Mouse (Mus musculus) brain, embryonic 14.5 days (tissue): Measurements from ENCODE around the gene Rps5.

Source experiments
- CTCF ChIP-seq: fragments of 200-500 bp; IDR thresholded peaks from 2 replicates; pipeline ENCODE4 v1.5.1; 2012; ENCODE audit warnings: inconsistent platforms, mild to moderate bottlenecking, moderate library complexity, borderline replicate concordance; ENCODE audit not compliant: insufficient read depth, insufficient read length; ENCODE audit errors: extremely low read depth
- POLR2A ChIP-seq: fragments of 200-500 bp; IDR thresholded peaks from 2 replicates; pipeline ENCODE4 v1.6.1; 2012; ENCODE audit warnings: mild to moderate bottlenecking, inconsistent platforms, borderline replicate concordance; ENCODE audit not compliant: poor library complexity, insufficient read depth, insufficient read length, severe bottlenecking; ENCODE audit errors: extremely low read depth

DNA sequence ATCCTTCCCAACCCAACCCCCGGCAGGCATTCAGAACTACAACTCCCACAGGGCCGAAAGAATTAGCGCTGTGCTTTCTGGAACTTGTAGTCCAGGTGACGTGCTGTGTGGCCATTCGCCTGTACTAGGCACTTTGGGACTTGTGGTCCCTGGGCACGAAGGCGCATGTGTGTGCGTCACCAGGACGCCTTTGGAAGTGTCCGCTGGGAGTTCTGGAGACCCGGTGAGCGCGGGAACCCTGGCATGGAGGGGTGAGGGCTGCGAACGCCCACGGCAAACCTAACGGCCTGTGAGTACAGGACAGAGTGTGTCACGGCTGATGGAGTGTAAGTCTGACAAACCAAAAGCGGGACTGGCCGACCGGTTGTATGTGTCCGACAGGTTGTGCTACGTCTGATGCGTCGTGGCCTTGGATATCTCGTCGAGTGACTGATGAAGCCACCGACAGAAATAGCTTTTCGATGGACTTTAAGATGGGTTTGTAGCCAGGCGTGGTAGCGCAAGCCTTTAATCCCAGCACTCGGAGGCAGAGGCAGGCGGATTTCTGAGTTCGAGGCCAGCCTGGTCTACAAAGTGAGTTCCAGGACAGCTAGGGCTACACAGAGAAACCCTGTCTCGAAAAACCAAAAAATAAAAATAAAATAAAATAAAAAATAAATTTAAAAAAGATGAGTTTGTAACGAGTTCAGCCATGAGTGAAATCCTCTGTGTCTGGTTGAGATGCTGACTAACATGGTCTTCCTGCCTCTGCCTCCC, 24.3 kb upstream of the Rps5 start, which contains the start of gene Zscan22:
- TF ChIP-seq CTCF = no peak
- 0 out of 2 replicates have a peak, but pooled peaks have one; percentile 8 for TF ChIP-seq POLR2A
